In the genomic region with DNA sequence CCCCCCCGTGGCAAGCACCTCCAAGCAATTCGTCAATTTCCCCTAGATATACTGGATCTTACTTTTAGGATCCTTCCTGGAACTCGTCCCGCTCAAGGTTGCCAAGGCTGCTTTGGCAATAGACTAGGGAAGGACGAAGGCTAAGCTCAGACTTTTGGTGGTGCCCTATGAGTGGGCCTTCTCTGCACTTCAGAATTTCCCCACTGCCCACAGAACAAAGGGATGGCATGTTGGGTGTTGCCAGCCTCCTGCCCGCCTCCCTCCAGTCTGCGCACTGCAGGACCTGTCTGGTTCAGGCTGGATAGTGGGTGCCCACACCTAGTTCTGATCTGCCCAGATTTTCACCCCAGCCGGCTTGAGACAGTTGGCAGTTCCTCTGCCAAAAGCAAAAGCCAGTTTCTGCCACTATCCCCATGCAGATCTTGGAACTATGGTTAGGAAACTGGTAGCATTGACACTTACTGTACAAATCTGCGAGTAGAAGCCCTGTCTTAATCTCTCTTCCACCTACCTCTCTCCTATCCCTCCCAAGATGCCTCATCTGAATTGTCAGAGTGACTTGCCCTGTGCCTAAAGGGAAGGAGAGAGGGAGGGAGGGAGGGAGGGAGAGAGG, we compare ENCODE assay signal across 11 mouse cellular contexts. TPM values are rescaled to one million over a fixed set of nuclear protein-coding genes. Genes with fewer than 3 reads are reported as not detected.
A peak's percentile ranks its signal among the peaks of the same experiment; 100 is the strongest.
DNase-seq lines count a peak whose midpoint lies in the region; ATAC-seq and TF ChIP-seq lines count a peak whose summit lies in the region.
"Had no signal": no experiment of that assay in that cellular context is flagged by ENCODE, and none has a peak within 500 bp of the region (broad histone marks: within the 10 kb centered on the region; RNA-seq: fewer than 3 reads in every experiment).

No protein-coding gene starts in this region.

- 34% methylated on average over 9 of the region's 9 CpGs for WGBS in lung, embryonic 14.5 days
- WGBS in heart, embryonic 16.5 days, result 40% methylated on average over 9 of the region's 9 CpGs
- WGBS in small intestine, adult 2 months, result 27% methylated on average over 9 of the region's 9 CpGs

- DNase-seq in lung, embryonic 14.5 days, result no peak
- DNase-seq in lung, postnatal 36 days, result no peak
- peak; percentile 64 for DNase-seq in kidney, adult 9 months
- no peak for DNase-seq in layer of hippocampus, adult 11-12 months (ENCODE audit: low spot score)
- DNase-seq in retina, postnatal 1 day, result no peak
- DNase-seq: lung, adult 18-20 months; spleen, adult 18-20 months had no signal

- no peaks in the 10 kb centered on the region for H3K36me3 ChIP-seq in lung, embryonic 14.5 days (ENCODE audit: insufficient read depth)
- H3K36me3 ChIP-seq in heart, embryonic 16.5 days (ENCODE audit: control insufficient read depth, insufficient read depth), result no peaks in the 10 kb centered on the region
- H3K36me3 ChIP-seq in small intestine, adult 2 months (ENCODE audit: control insufficient read depth, insufficient read depth, low read length), result no peaks in the 10 kb centered on the region
- H3K36me3 ChIP-seq: G1E had no signal

- no peak for TF ChIP-seq POLR2A in small intestine, adult 2 months (IDR thresholded peaks at IDR 0.05; ENCODE audit: low read depth, low read length)

- peak overlapping the region; percentile 94; the same call in 1 of the 2 replicates for H3K4me2 ChIP-seq in lung, embryonic 14.5 days
- peak overlapping the region; percentile 93 for H3K4me2 ChIP-seq in heart, embryonic 16.5 days (ENCODE audit: low read depth, low read length)

- no peak overlapping the region for H3K27ac ChIP-seq in lung, embryonic 14.5 days (ENCODE audit: low read depth)
- H3K27ac ChIP-seq in heart, embryonic 16.5 days (ENCODE audit: low read length), result no peak overlapping the region
- no peak overlapping the region for H3K27ac ChIP-seq in small intestine, adult 2 months (ENCODE audit: insufficient read depth, low read depth, low read length)

- H3K9ac ChIP-seq in lung, embryonic 14.5 days, result no peak overlapping the region
- H3K9ac ChIP-seq in heart, embryonic 16.5 days (ENCODE audit: low read length), result peak overlapping the region; percentile 86

- H3K9me3 ChIP-seq in lung, embryonic 14.5 days (ENCODE audit: low read depth, low read length), result no peaks in the 10 kb centered on the region
- no peaks in the 10 kb centered on the region for H3K9me3 ChIP-seq in heart, embryonic 16.5 days (replicated peaks; ENCODE audit: control insufficient read depth, low read length)

- peaks cover 61% of the 10 kb centered on the region for H3K27me3 ChIP-seq in lung, embryonic 14.5 days (ENCODE audit: insufficient read depth, low read length)
- H3K27me3 ChIP-seq in heart, embryonic 16.5 days (ENCODE audit: control insufficient read depth, insufficient read depth, low read length), result peaks cover 27% of the 10 kb centered on the region
- H3K27me3 ChIP-seq in small intestine, adult 2 months (ENCODE audit: control insufficient read depth, insufficient read depth, low read length), result peaks cover 5% of the 10 kb centered on the region; the same call in 1 of the 2 replicates

- ATAC-seq in lung, embryonic 14.5 days (ENCODE audit: insufficient read depth), result no peak
- no peak for ATAC-seq in heart, embryonic 16.5 days (replicated peaks; ENCODE audit: extremely low read depth, insufficient read depth, low FRiP score)

- TF ChIP-seq CTCF in lung, embryonic 14.5 days (IDR thresholded peaks at IDR 0.05; ENCODE audit: low read depth), result no peak
- TF ChIP-seq CTCF in small intestine, adult 2 months (IDR thresholded peaks at IDR 0.05; ENCODE audit: extremely low read depth, insufficient read length, insufficient replicate concordance, low read depth, low read length), result no peak

- H3K4me3 ChIP-seq in lung, embryonic 14.5 days (ENCODE audit: low read depth, low read length), result no peak overlapping the region
- H3K4me3 ChIP-seq in heart, embryonic 16.5 days (ENCODE audit: low read length), result peak overlapping the region; percentile 77
- peak overlapping the region; percentile 19; the same call in 1 of the 2 replicates for H3K4me3 ChIP-seq in small intestine, adult 2 months (ENCODE audit: low read depth, low read length)
- H3K4me3 ChIP-seq: myocyte had no signal

- H3K4me1 ChIP-seq in lung, embryonic 14.5 days (ENCODE audit: insufficient read depth), result no peaks in the 10 kb centered on the region
- H3K4me1 ChIP-seq in heart, embryonic 16.5 days (ENCODE audit: control insufficient read depth, insufficient read depth, low read length), result peaks cover 22% of the 10 kb centered on the region
- no peaks in the 10 kb centered on the region for H3K4me1 ChIP-seq in small intestine, adult 2 months (ENCODE audit: control insufficient read depth, insufficient read depth, insufficient read length, low read length)

RNA-seq across cellular contexts. Expression of a gene that starts 1.9 kb away (rescaled TPM):
- 0.85 and 1.8 TPM in 2 replicates for polyA plus RNA-seq in lung, embryonic 14.5 days (2014; fragmentation: Nextera tagmentation; extraction: Ambion mirVana)
- 23.0 and 23.5 TPM in 2 replicates for polyA plus RNA-seq in heart, embryonic 16.5 days (2015; fragmentation: Nextera tagmentation; extraction: Ambion mirVana)
- polyA plus RNA-seq in small intestine, adult 2 months (2012; rRNA removed), result 0.42 and 0.72 TPM in 2 replicates
- polyA plus RNA-seq: G1E had no signal
